Mouse (Mus musculus) inflammation-experienced regulatory T-cells (primary cell): ENCODE results near the gene Fhl3. TPM values are rescaled to one million over a fixed set of nuclear protein-coding genes. Genes with fewer than 3 reads are reported as not detected.

Experiments used
- polyA plus RNA-seq, 2 experiments: library from polyadenylated mRNA; unstranded; fragments of 100-300 nt; shearing (Covaris generic); gene quantifications; one replicate each; pipeline ENCODE4 v1.2.1; 2017

The Fhl3 gene
- 1 to 10 TPM; 1.2 TPM for polyA plus RNA-seq

DNA sequence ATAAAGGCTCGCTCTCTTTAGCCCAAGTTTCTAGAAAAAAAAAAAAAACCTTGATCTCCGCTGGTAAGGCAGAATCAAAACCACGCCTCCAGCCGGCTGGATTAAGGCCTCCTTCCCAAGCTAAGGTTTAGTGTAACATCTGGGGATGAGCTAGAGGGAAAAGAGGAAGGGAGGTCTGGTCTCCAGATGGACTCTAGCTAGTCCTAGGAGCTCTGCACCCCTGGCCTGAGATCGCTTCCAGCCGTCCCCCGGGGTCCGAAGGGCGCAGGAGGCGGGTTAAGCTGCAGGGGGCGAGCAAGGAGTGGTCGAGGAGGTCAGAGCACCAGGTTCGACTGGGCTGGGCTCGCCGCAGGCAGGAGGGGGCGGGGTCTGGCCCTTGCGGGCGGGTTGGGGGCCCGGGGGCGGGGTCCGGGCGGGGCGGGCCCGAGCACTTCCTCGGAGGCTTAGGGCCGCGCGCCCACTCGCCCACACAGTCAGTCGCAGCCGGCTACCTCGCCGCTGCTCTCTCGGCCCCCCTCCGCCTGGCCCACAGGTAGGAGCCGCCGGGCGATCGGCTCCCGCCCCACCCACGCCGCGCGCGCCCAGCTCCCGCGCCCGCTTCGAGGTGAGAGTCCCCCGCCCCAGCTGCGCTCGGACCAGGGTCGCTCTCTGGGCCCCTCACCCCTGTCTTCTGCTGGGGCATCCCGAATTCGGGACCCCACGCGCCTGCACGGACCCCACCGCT is at the start of gene Fhl3:
TSS of gene Fhl3 (plus strand) at position 454 of the 724 bp plus-strand sequence.

DNA sequence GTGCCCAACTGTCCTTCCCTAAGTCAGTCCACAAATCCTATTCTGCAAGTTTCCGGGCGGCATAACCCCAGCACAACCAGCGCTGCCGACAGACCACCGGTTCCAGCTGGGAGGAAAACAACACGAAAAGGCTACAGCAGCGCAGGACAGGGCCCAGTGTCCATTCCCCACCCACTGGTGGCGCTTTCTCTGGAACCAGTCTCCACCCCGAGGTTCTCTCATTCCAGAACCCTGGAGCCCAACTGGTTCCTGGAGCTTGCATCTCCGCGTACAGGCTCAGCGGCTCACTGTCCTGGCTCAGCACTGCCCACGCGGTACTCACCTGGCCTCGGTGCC is 44.0 kb upstream of the Fhl3 start, which contains the start of gene Pou3f1:
TSS of gene Pou3f1 (plus strand) at position 290 of the 336 bp plus-strand sequence.

DNA sequence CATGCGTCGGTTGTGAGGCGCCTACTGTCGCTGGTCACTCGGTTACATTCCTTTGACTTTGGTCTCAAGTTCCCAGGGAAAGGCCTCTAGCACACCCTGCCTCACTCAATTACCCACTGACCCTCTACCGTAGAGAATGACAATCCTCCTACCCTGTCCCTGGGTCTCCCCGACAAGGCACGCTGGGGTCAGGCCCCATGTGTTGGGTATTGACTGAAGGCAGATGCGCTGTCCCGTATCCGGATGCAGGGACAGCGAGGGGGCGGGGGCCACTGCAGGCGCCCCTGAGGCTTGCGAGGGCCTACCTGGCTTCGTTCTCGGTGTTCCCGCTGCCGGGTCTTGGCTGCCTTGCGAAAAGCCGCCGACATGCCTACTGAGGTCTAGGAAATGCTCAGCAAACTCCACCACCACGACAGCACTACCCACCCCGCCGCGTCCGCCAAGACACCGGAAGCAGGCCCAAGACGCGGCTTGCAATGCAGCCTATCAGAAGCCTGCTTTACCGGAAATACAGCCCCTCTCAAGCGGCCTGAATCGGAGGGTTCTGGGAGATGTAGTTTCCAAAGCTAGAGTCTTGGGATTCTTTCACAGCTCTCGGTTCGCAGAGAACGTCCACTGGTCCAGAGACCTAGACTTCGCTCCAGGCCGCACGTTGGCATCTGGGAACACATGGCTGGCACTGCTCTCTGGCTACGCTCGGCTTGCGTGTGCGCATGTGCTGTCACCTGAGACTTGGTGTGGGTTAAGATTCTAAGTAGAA is 7.2 kb upstream of the Fhl3 start, which contains the start of gene Utp11:
TSS of gene Utp11 (minus strand) at position 466 of the 760 bp plus-strand sequence.

DNA sequence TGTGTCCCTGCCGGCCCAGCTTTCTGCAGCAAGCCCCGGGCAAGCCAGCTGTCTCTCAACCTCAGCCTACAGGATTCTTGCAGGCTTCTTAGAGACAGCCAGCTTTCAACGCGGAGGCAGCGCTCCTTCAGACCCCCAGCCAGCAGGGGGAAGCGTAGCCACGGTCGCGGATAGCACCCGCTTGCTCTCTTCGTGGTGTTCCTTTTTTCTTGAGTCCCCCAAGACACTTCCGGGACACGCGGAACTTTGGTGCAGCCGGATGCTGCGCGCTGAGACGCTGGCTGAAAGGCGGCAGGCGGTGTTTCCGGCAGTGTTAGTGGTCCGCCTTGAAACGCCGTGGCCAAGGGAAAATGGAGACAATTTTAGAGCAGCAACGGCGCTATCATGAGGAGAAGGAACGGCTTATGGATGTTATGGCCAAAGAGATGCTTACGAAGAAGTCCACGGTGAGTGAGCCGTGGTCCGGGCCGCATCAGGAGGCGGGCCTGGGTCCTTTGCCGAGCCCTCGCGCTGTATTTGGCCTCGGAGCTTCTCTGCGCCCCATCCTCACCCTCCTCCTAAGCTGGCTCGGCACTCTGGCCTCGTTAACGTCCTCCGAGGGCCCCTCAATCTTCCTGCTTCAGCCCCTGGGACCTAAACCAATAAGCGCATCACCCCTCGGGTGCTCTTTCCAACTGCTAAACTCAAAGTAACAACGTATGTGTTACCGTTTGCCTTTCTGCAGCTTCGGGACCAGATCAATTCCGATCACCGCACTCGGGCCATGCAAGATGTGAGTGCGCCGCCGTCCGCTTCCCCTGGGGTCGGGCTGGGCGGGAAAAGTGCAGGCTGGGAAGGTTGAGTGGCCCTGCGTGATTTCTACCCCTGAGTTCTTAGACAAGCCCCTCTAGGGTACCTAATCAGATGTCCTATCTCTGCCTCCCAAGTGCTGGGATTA is 14.3 kb downstream of the Fhl3 start, which contains the start of gene Sf3a3:
TSS of gene Sf3a3 (plus strand) at position 232 of the 937 bp plus-strand sequence.

DNA sequence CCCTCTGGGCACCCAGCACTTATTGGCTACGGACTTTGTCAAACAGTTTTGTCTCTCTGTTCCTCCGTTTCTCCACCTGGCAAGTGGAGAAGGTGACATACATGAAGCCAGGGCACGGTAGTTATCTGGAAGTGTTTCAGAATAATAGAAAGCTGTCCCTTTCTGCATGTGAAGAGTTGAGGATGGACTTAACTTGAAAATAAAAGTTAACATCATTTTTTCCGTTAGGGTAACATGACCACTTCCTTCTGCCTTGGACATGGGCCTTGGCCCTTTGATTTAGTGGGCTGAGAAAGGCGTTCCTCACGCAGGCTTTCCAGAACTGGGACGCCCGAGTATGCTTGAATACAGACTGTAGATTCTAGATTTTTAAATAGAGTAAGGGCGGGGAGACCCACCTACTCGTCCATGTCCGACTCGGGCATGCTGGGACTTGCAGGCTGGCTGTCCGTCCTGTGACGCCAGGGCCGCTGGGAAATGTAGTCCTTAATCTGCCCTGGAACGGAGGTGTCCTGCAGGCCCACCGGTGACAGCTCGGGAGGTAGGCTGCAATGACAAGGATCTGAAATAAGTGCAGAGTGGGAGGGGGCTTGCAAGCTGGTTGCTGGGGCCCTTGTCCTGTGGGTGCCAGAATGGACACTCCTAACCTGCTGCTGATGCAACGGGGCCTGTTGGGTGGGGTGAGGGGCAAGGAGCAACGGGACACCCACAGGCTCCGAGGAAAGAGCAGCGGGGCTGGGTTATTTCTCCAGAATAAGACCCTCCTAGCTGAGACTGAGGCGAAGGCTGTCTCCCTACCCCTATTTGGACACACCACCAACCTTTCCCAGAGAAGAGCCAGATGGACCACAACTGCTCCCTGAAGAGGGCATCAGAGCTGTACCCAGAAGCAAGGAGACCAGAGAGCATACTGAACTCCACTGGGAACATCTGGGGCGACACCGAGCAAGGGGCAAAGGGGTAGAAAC is 41.2 kb downstream of the Fhl3 start, which contains the start of gene Inpp5b:
TSS of gene Inpp5b (plus strand) at position 475 of the 968 bp plus-strand sequence.

Other genes starting within 250 kb of the Fhl3 start
- gene 3100002H09Rik, start 89.9 kb upstream of the Fhl3 start, polyA plus RNA-seq = 1 to 10 TPM in 1 of 2 experiments, under 1 TPM in 1; 0.78 to 1.3 TPM
- under 1 TPM; 0.14 to 0.59 TPM for gene Pou3f1, start 43.9 kb upstream of the Fhl3 start, polyA plus RNA-seq
- 10 to 100 TPM; 64.3 to 72.2 TPM for gene Utp11, start 7.1 kb upstream of the Fhl3 start, polyA plus RNA-seq
- gene Sf3a3, start 14.1 kb downstream of the Fhl3 start, polyA plus RNA-seq = 100 to 1,000 TPM; 121 to 134 TPM
- 100 to 1,000 TPM; 135 to 166 TPM for gene Inpp5b, start 41.1 kb downstream of the Fhl3 start, polyA plus RNA-seq
- gene Mtf1, start 101.4 kb downstream of the Fhl3 start, polyA plus RNA-seq = 10 to 100 TPM; 17.9 to 18.0 TPM
- gene Yrdc, start 150.0 kb downstream of the Fhl3 start, polyA plus RNA-seq = 100 to 1,000 TPM in 1 of 2 experiments, 10 to 100 TPM in 1; 77.7 to 103 TPM
- 10 to 100 TPM; 20.0 to 21.1 TPM for gene 1110065P20Rik, start 150.5 kb downstream of the Fhl3 start, polyA plus RNA-seq
- 1 to 10 TPM; 3.8 to 4.4 TPM for gene Maneal, start 161.5 kb downstream of the Fhl3 start, polyA plus RNA-seq
- gene Epha10, start 180.2 kb downstream of the Fhl3 start, polyA plus RNA-seq = 1 to 10 TPM in 1 of 2 experiments, under 1 TPM in 1; 0.37 to 1.1 TPM
- 10 to 100 TPM; 12.9 to 13.8 TPM for gene 9930104L06Rik, start 236.3 kb downstream of the Fhl3 start, polyA plus RNA-seq
- 10 to 100 TPM in 1 of 2 experiments, 1 to 10 TPM in 1; 7.8 to 10.1 TPM for gene Cdca8, start 238.6 kb downstream of the Fhl3 start, polyA plus RNA-seq